Mouse (Mus musculus) lung, postnatal 10 days (tissue): ENCODE data around the gene Gm10147.
"Not testable (repeated sequence)": the region's sequence is repeated elsewhere in the genome, so short reads cannot be mapped to it uniquely, and the experiment has no call there.

Experiments used
- DNase-seq: peaks from one replicate; pipeline ENCODE4 v3.0.0; 2021

Gm10147 gene

DNA sequence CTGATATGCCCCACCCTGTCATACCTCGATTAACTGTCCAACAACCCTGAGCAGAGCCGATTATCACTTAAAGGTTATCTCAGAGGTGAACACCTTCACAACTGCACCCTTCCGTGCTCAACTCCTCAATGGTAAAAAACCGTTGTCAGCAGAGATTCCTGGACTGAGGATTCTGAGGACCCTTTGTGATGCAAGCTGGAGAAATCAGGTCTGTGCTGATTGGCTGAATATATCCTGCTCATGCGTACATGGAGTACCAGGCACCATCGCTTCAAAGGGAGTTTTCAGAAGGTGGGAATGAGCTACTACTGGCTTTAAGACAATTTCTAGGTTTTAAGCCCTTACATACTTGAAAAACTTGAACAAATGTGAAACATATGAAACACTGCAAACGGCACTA, at the start of gene Gm10147:
Gene Gm10147, minus strand, starts transcription at position 101 of the 400 bp plus-strand sequence.
- DNase-seq, result not testable (repeated sequence)
